Mouse (Mus musculus): ENCODE data around the gene B830017H08Rik.

B830017H08Rik gene

GRCm38 (mm10) chr16:17849486-17849885 is 16.6 kb downstream of the B830017H08Rik start:
- DNase-seq (ENCODE audit: low spot score in 2 of 2) = no peak

GRCm38 (mm10) chr16:17851331-17851730 is 18.4 kb downstream of the B830017H08Rik start:
- no peak for DNase-seq (ENCODE audit: low spot score in 2 of 2)

- DNase-seq (ENCODE audit: low spot score in 2 of 2) = no peak
These were observed 18.9 kb downstream of the B830017H08Rik start for GRCm38 (mm10) chr16:17851860-17852259.

GRCm38 (mm10) chr16:17853263-17853662 is 20.3 kb downstream of the B830017H08Rik start:
- DNase-seq (ENCODE audit: low spot score in 2 of 2) = no peak

- DNase-seq (ENCODE audit: low spot score in 2 of 2) = no peak
These were observed 24.2 kb downstream of the B830017H08Rik start for GRCm38 (mm10) chr16:17857157-17857556.

- DNase-seq (ENCODE audit: low spot score in 2 of 2) = no peak
These were observed 25.7 kb downstream of the B830017H08Rik start for GRCm38 (mm10) chr16:17858592-17858991.

GRCm38 (mm10) chr16:17865293-17865692 is 32.4 kb downstream of the B830017H08Rik start:
- DNase-seq (ENCODE audit: low spot score in 2 of 2) = no peak

- no peak for DNase-seq (ENCODE audit: low spot score in 2 of 2)
These were observed 32.8 kb downstream of the B830017H08Rik start for GRCm38 (mm10) chr16:17865770-17866169.

- no peak for DNase-seq (ENCODE audit: low spot score in 2 of 2)
These were observed 38.3 kb downstream of the B830017H08Rik start for GRCm38 (mm10) chr16:17871248-17871647.

GRCm38 (mm10) chr16:17872995-17873394 is 40.1 kb downstream of the B830017H08Rik start:
- no peak for DNase-seq (ENCODE audit: low spot score in 2 of 2)

GRCm38 (mm10) chr16:17875174-17875573 is 42.3 kb downstream of the B830017H08Rik start:
- no peak for DNase-seq (ENCODE audit: low spot score in 2 of 2)

GRCm38 (mm10) chr16:17876096-17876495 is 43.2 kb downstream of the B830017H08Rik start:
- no peak for DNase-seq (ENCODE audit: low spot score in 2 of 2)

- DNase-seq (ENCODE audit: low spot score in 2 of 2) = peak in 1 of 2 experiments; percentile 38
These were observed 46.6 kb downstream of the B830017H08Rik start for GRCm38 (mm10) chr16:17879571-17879970.

- DNase-seq (ENCODE audit: low spot score in 2 of 2) = no peak
These were observed 49.3 kb downstream of the B830017H08Rik start for GRCm38 (mm10) chr16:17882196-17882595.

GRCm38 (mm10) chr16:17884116-17884515 is 51.2 kb downstream of the B830017H08Rik start:
- no peak for DNase-seq (ENCODE audit: low spot score in 2 of 2)

Data from frontal cortex, postnatal 36 days (tissue).